Mouse (Mus musculus) megakaryocyte, embryonic 14.5 days (primary cell): ENCODE results near the gene Rars2.

Experiments
- FLI1 ChIP-seq: IDR thresholded peaks from 2 replicates; pipeline ENCODE4 v1.6.1; 2012; ENCODE audit warnings: low read length, inconsistent platforms, mixed read lengths
- GATA1 ChIP-seq: IDR thresholded peaks from 3 replicates; pipeline ENCODE4 v1.6.1; 2012; ENCODE audit warnings: mixed read lengths, low read length, inconsistent platforms, borderline replicate concordance

DNA sequence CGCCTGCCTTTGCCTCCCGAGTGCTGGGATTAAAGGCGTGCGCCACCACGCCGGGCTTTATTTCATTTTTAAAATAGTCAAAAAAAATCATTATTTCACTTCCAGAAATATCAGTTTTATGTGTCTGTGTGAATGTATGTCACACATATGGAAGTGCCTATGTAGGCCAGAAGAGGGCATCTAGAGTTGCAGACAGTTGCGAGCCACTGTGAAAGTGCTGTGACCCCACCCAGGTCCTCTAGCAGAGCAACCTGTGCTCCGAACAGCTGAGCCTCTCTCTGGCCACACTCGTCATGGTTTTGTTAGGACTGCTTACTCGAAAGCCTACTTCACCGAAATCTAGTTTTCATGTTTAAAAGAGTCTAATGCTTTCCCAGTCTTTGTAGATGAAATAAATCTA is 87.5 kb downstream of the Rars2 start:
- TF ChIP-seq FLI1 (no peak), GATA1 (no peak)
